Mouse (Mus musculus) cerebellum, postnatal 14 days (tissue): Measurements from ENCODE around the gene Gm3411.
A peak's percentile ranks its signal among the peaks of the same experiment; 100 is the strongest.
"Not testable (repeated sequence)": the region's sequence is repeated elsewhere in the genome, so short reads cannot be mapped to it uniquely, and the experiment has no call there.

Experiments
- DNase-seq, 2 experiments: peaks; one replicate each; pipeline ENCODE4 v3.0.0; 2021; ENCODE audit warnings: mixed read lengths in 2 of 2

Gm3411 gene

GRCm38 (mm10) chr14:6286931-6287715 lies at the start of gene Gm3411:
Gm3411 (minus strand) TSS chr14:6287250.
- peak; percentile 18 to 38 for DNase-seq

DNA sequence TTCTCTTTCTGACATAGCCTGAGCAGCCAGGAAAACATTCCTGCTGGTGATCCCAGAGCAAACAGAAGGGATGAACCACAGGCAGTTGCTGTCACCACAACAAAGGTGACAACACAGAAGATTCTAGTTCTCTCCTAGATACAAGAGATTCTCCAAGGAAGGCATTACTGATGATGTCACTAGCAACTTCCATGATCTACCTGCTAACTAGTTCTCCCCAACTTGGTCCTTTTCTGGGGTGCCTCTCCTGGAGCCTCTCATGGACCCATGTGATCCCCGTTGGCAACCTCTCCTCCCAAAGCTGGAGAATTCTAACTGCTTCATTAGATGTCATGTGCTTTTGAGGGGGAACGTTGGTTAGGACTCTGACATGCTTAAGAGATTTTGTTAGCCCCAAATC lies 17.7 kb upstream of the Gm3411 start, which contains the start of gene Gm21103:
Gene Gm21103 (minus strand): TSS at position 101 of the 400 bp plus-strand sequence.
- DNase-seq, result not testable (repeated sequence)

DNA sequence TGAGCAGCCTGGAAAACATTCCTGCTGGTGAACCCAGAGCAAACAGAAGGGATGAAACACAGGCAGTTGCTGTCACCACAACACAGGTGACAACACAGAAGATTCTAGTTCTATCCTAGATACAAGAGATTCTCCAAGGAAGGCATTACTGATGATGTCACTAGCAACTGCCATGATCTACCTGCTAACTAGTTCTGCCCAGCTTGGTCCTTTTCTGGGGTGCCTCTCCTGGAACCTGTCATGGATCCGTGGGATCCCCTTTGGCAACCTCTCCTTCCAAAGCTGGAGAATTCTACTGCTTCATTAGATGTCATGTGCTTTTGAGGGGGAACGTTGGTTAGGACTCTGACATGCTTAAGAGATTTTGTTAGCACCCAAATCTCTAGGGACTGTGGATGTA lies 67.9 kb downstream of the Gm3411 start, which contains the start of gene Gm21560:
Gene Gm21560 (minus strand): TSS at position 101 of the 400 bp plus-strand sequence.
- DNase-seq, result not testable (repeated sequence)
